Mouse (Mus musculus) embryonic fibroblast, embryonic 13.5 days (primary cell): ENCODE results near the gene Smpd3.

ENCODE experiments used
- CTCF ChIP-seq: IDR thresholded peaks from 2 replicates; pipeline ENCODE4 v1.5.1; 2011; ENCODE audit warnings: mild to moderate bottlenecking, control low read depth, low read length, moderate library complexity, borderline replicate concordance; ENCODE audit not compliant: insufficient read depth
- POLR2A ChIP-seq: IDR thresholded peaks from 2 replicates; pipeline ENCODE4 v1.6.1; 2011; ENCODE audit warnings: low read depth, mild to moderate bottlenecking, control low read depth, low read length, moderate library complexity

GRCm38 (mm10) chr8:106316506-106316905, 21.3 kb downstream of the Smpd3 start:
- TF ChIP-seq CTCF (no peak), POLR2A (no peak)
